Mouse (Mus musculus) embryonic stem cell, embryonic (primary cell): ENCODE data around the gene Unc13b.

Experiments
- CTCF ChIA-PET, 4 experiments: fragments of 300-600 bp in 2 of 4; fragments of 350-600 bp in 2 of 4; sonication (Branson Sonifier 250); formaldehyde crosslinking; loops; one replicate each; lab custom pipeline; 2022; ENCODE audit warnings: inconsistent platforms in 2 of 4; lab: Charles Lee
- POLR2A ChIA-PET, 4 experiments: fragments of 300-600 bp in 2 of 4; fragments of 350-600 bp in 2 of 4; sonication (Branson Sonifier 250); formaldehyde crosslinking; loops; one replicate each; lab custom pipeline; 2022; ENCODE audit warnings: antibody characterized with exemption in 4 of 4, inconsistent platforms in 1 of 4; lab: Charles Lee

The Unc13b gene

GRCm38 (mm10) chr4:43262821-43263220 lies 204.1 kb downstream of the Unc13b start:
- ChIA-PET POLR2A (interaction anchor here in 2 of 4 experiments (0.6 to 1.0 kb wide), 2 partner anchors 12 to 101 kb away, joined by 3 read pairs; no protein-coding TSS in a partner anchor), CTCF (interaction anchor here in 1 of 4 experiments (1.2 kb wide), 1 partner anchor 20 kb away, joined by 3 read pairs; no protein-coding TSS in a partner anchor)

- CTCF ChIA-PET, result interaction anchor here (0.6 to 1.4 kb wide), 6 partner anchors 9 to 1226 kb away, joined by 3 to 5 read pairs (median 4); no protein-coding TSS in a partner anchor
Observed at GRCm38 (mm10) chr4:43266146-43266545, 207.4 kb downstream of the Unc13b start.

GRCm38 (mm10) chr4:43266623-43267322 lies 208.0 kb downstream of the Unc13b start, which contains the start of gene Atp8b5:
TSS of gene Atp8b5 (plus strand) at chr4:43267159.
- POLR2A ChIA-PET, result interaction anchor here in 3 of 4 experiments (0.6 to 1.4 kb wide), 8 partner anchors 9 to 174 kb away, joined by 3 to 6 read pairs (median 4); partner anchors contain the start of gene Fam166b (in 1 of the 3)
- CTCF ChIA-PET, result interaction anchor here (0.5 to 1.4 kb wide), 11 partner anchors 10 to 1226 kb away, joined by 3 to 6 read pairs (median 4); partner anchors contain the start of genes Gba2 (in 1 of the 4) and Rgp1 (in 1 of the 4)

More at GRCm38 (mm10) chr4:43266146-43266545, 207.4 kb downstream of the Unc13b start:
- POLR2A ChIA-PET, result interaction anchor here in 1 of 4 experiments (0.9 kb wide), 1 partner anchor 117 kb away, joined by 3 read pairs; no protein-coding TSS in a partner anchor

DNA sequence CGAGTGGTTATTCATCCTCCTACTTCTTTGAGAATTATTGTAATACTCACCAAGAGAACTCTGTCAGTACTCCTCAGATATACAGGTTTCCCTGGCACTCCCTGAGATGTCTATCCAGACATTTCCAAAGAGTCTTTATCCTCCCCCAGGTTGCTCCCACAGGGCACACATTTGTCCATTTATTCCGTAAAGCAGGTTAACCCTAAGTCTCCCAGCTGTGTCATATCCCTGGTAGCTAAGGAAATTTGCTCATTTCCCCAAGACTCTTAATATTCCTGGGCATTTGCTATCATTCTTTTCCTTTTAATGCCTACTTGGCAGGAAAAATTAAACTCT lies 208.5 kb downstream of the Unc13b start:
- ChIA-PET CTCF (interaction anchor here in 3 of 4 experiments (0.8 to 1.4 kb wide), 7 partner anchors 10 to 154 kb away, joined by 3 to 6 read pairs (median 4); no protein-coding TSS in a partner anchor), POLR2A (interaction anchor here in 3 of 4 experiments (0.8 to 1.4 kb wide), 5 partner anchors 10 to 137 kb away, joined by 3 to 5 read pairs (median 4); no protein-coding TSS in a partner anchor)

DNA sequence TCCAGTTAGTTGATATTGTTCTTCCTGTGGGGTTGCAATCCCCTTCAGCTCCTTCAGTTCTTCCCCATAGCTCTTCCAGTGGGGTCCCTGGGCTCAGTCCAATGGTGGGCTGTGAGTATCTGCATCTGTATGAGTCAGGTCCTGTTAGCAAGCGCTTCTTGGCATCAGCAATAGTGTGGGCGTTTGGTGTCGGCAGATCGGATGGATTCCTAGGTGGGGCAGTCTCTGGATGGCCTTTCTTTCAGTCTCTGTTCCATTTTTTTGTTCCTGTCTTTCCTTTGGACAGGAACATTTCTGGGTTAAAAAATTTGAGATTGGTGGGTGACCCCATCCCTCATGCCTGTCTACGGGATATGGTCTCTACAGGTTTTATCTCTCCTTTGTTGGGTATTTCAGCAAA lies 226.7 kb downstream of the Unc13b start:
- POLR2A ChIA-PET, result no interaction called here
- CTCF ChIA-PET, result no interaction called here

DNA sequence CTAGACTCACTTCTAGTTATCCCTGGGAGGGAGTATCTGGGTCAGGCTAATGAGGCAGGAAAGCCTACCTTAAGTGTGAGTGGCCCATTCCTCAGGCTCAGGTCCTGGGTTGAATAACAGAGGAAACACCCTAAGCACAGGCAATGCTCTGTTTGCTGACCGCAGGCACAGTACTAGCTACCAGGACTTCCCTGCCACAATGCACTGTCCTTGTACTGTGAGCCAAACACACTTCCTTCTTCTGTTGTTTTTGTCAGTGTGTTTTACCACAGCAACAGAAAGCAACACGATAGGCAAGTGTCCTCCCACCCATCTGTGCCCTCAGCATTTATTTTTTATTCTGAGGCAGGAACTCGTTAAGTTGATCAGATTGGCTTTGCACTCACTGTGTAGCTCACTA lies 228.6 kb downstream of the Unc13b start:
- CTCF ChIA-PET, result no interaction called here
- POLR2A ChIA-PET, result no interaction called here

GRCm38 (mm10) chr4:43294001-43294400 lies 235.2 kb downstream of the Unc13b start:
- ChIA-PET POLR2A (no interaction called here), CTCF (interaction anchor here in 2 of 4 experiments (0.6 to 0.8 kb wide), 2 partner anchors 88 to 666 kb away, joined by 4 to 5 read pairs; partner anchors contain the start of gene Rusc2 (in 1 of the 2))

- POLR2A ChIA-PET, result interaction anchor here in 2 of 4 experiments (0.8 to 1.1 kb wide), 2 partner anchors 13 kb away, joined by 3 read pairs; no protein-coding TSS in a partner anchor
- CTCF ChIA-PET, result interaction anchor here in 1 of 4 experiments (0.6 kb wide), 1 partner anchor 144 kb away, joined by 5 read pairs; no protein-coding TSS in a partner anchor
Observed at GRCm38 (mm10) chr4:43309696-43310338, 251.1 kb downstream of the Unc13b start.
